Mouse (Mus musculus) MEL (cell line): ENCODE measurements around the gene Shisa2. TPM values are rescaled to one million over a fixed set of nuclear protein-coding genes. Genes with fewer than 3 reads are reported as not detected.

ENCODE experiments used
- DNase-seq: peaks from one replicate; pipeline ENCODE4 v3.0.0; 2011; ENCODE audit warnings: low read depth, low spot score
- H3K27ac ChIP-seq: 2 replicates; pipeline ENCODE4 v1.5.1; 2012; ENCODE audit warnings: low read depth, mild to moderate bottlenecking, control low read depth, low read length, moderate library complexity; ENCODE audit not compliant: control insufficient read depth
- H3K27me3 ChIP-seq, 2 experiments: fragments of 150-350 bp in 1 of 2; sonication (generic) in 1 of 2; 2 replicates each; pipeline ENCODE4 v1.6.1; 2012; ENCODE audit warnings: low read length in 2 of 2, mild to moderate bottlenecking in 2 of 2, improper control_type of control experiment in 1 of 2, moderate library complexity in 1 of 2; ENCODE audit not compliant: insufficient read depth in 2 of 2, control insufficient read depth in 1 of 2
- H3K36me3 ChIP-seq, 2 experiments: 2 replicates each; pipeline ENCODE4 v1.6.1; 2012 to 2014; ENCODE audit warnings: low read length in 2 of 2, improper control_type of control experiment in 1 of 2, inconsistent platforms in 1 of 2, mild to moderate bottlenecking in 1 of 2; ENCODE audit not compliant: insufficient read depth in 2 of 2, control insufficient read depth in 1 of 2
- H3K4me1 ChIP-seq, 2 experiments: fragments of 150-350 bp in 1 of 2; sonication (generic) in 1 of 2; 2 replicates each; pipeline ENCODE4 v1.6.1; 2012; ENCODE audit warnings: low read length in 2 of 2, improper control_type of control experiment in 1 of 2, mild to moderate bottlenecking in 1 of 2; ENCODE audit not compliant: insufficient read depth in 2 of 2, control insufficient read depth in 1 of 2
- H3K4me3 ChIP-seq, 2 experiments: fragments of 150-350 bp in 1 of 2; sonication (generic) in 1 of 2; 2 replicates each; pipeline ENCODE4 v1.5.1; 2012; ENCODE audit warnings: low read depth in 2 of 2, low read length in 2 of 2, mild to moderate bottlenecking in 2 of 2, moderate library complexity in 2 of 2, control low read depth in 1 of 2, improper control_type of control experiment in 1 of 2; ENCODE audit not compliant: control insufficient read depth in 1 of 2, insufficient read depth in 1 of 2
- H3K79me2 ChIP-seq: 2 replicates; pipeline ENCODE4 v1.6.1; 2012; ENCODE audit warnings: mild to moderate bottlenecking, low read length, moderate library complexity; ENCODE audit not compliant: control insufficient read depth, poor library complexity, insufficient read depth
- H3K9ac ChIP-seq: 2 replicates; pipeline ENCODE4 v1.6.1; 2012; ENCODE audit warnings: low read depth, mild to moderate bottlenecking, control low read depth, low read length, moderate library complexity; ENCODE audit not compliant: control insufficient read depth, poor library complexity, severe bottlenecking
- H3K9me3 ChIP-seq: fragments of 150-350 bp; sonication (generic); replicated peaks from 2 replicates; pipeline ENCODE4 v1.6.1; 2012; ENCODE audit warnings: mild to moderate bottlenecking, low read length, improper control_type of control experiment, moderate library complexity; ENCODE audit not compliant: insufficient read depth
- BHLHE40 ChIP-seq: IDR thresholded peaks from 2 replicates; pipeline ENCODE4 v1.6.1; 2012; ENCODE audit warnings: low read depth, mild to moderate bottlenecking, inconsistent platforms, low read length, improper control_type of control experiment, borderline replicate concordance
- CHD1 ChIP-seq: IDR thresholded peaks from 2 replicates; pipeline ENCODE4 v1.6.1; 2012; ENCODE audit warnings: low read depth, mild to moderate bottlenecking, inconsistent platforms, low read length, improper control_type of control experiment
- CHD2 ChIP-seq: IDR thresholded peaks from 2 replicates; pipeline ENCODE4 v1.6.1; 2011; ENCODE audit warnings: low read length, improper control_type of control experiment
- CTCF ChIP-seq, 3 experiments: IDR thresholded peaks in 2 of 3; conservative IDR thresholded peaks in 1 of 3; 2 replicates each; pipeline ENCODE4 v1.5.1; 2011 to 2012; ENCODE audit warnings: low read length in 3 of 3, low read depth in 2 of 3, mild to moderate bottlenecking in 2 of 3, improper control_type of control experiment in 1 of 3, inconsistent platforms in 1 of 3, mixed read lengths in 1 of 3, moderate library complexity in 1 of 3; ENCODE audit not compliant: control insufficient read depth in 1 of 3, insufficient read depth in 1 of 3, poor library complexity in 1 of 3, severe bottlenecking in 1 of 3
- E2F4 ChIP-seq: IDR thresholded peaks from 2 replicates; pipeline ENCODE4 v1.6.1; 2011; ENCODE audit warnings: low read depth, low read length, improper control_type of control experiment, borderline replicate concordance
- ELF1 ChIP-seq: IDR thresholded peaks from 2 replicates; pipeline ENCODE4 v1.6.1; 2014; ENCODE audit warnings: low read depth, mild to moderate bottlenecking, inconsistent platforms, low read length, improper control_type of control experiment, moderate library complexity
- ETS1 ChIP-seq: IDR thresholded peaks from 2 replicates; pipeline ENCODE4 v1.6.1; 2012; ENCODE audit warnings: low read depth, mild to moderate bottlenecking, inconsistent platforms, low read length, improper control_type of control experiment, moderate library complexity
- GABPA ChIP-seq: IDR thresholded peaks from 2 replicates; pipeline ENCODE4 v1.6.1; 2012; ENCODE audit warnings: low read depth, mild to moderate bottlenecking, inconsistent platforms, low read length, improper control_type of control experiment, moderate library complexity
- GATA1 ChIP-seq: IDR thresholded peaks from 2 replicates; pipeline ENCODE4 v1.6.1; 2011; ENCODE audit warnings: low read depth, low read length, improper control_type of control experiment
- HCFC1 ChIP-seq: IDR thresholded peaks from 2 replicates; pipeline ENCODE4 v1.6.1; 2012; ENCODE audit warnings: low read depth, mild to moderate bottlenecking, inconsistent platforms, low read length, improper control_type of control experiment, moderate library complexity
- KAT2A ChIP-seq: conservative IDR thresholded peaks from 2 replicates; pipeline ENCODE4 v1.6.1; 2012; ENCODE audit warnings: low read depth, low read length, improper control_type of control experiment, inconsistent platforms
- MAFK ChIP-seq: IDR thresholded peaks from 2 replicates; pipeline ENCODE4 v1.6.1; 2011; ENCODE audit warnings: low read depth, mild to moderate bottlenecking, low read length, improper control_type of control experiment, borderline replicate concordance
- MAZ ChIP-seq: IDR thresholded peaks from 2 replicates; pipeline ENCODE4 v1.6.1; 2012; ENCODE audit warnings: low read depth, mild to moderate bottlenecking, inconsistent platforms, low read length, improper control_type of control experiment
- MXI1 ChIP-seq: IDR thresholded peaks from 2 replicates; pipeline ENCODE4 v1.6.1; 2011; ENCODE audit warnings: mild to moderate bottlenecking, low read depth, low read length, improper control_type of control experiment
- MYC ChIP-seq: IDR thresholded peaks from 2 replicates; pipeline ENCODE4 v1.6.1; 2011; ENCODE audit warnings: low read depth, mild to moderate bottlenecking, low read length, improper control_type of control experiment, moderate library complexity
- NELFE ChIP-seq: IDR thresholded peaks from 2 replicates; pipeline ENCODE4 v1.6.1; 2011; ENCODE audit warnings: low read depth, low read length, improper control_type of control experiment
- POLR2AphosphoS2 ChIP-seq: IDR thresholded peaks from 2 replicates; pipeline ENCODE4 v1.6.1; 2011; ENCODE audit warnings: low read length, improper control_type of control experiment
- RAD21 ChIP-seq: IDR thresholded peaks from 2 replicates; pipeline ENCODE4 v1.6.1; 2011; ENCODE audit warnings: mild to moderate bottlenecking, low read depth, low read length, improper control_type of control experiment
- SIN3A ChIP-seq: IDR thresholded peaks from 2 replicates; pipeline ENCODE4 v1.6.1; 2012; ENCODE audit warnings: low read length, improper control_type of control experiment, inconsistent platforms
- SMC3 ChIP-seq: IDR thresholded peaks from 2 replicates; pipeline ENCODE4 v1.6.1; 2011; ENCODE audit warnings: low read depth, low read length, improper control_type of control experiment
- TAL1 ChIP-seq: IDR thresholded peaks from 2 replicates; pipeline ENCODE4 v1.6.1; 2012; ENCODE audit warnings: mild to moderate bottlenecking, inconsistent platforms, low read length, moderate library complexity, mixed read lengths
- TBP ChIP-seq: IDR thresholded peaks from 2 replicates; pipeline ENCODE4 v1.8.0; 2011; ENCODE audit warnings: low read depth, low read length, improper control_type of control experiment
- TCF12 ChIP-seq: IDR thresholded peaks from 2 replicates; pipeline ENCODE4 v1.6.1; 2014; ENCODE audit warnings: low read depth, mild to moderate bottlenecking, inconsistent platforms, low read length, improper control_type of control experiment, moderate library complexity
- UBTF ChIP-seq: IDR thresholded peaks from 2 replicates; pipeline ENCODE4 v1.6.1; 2012; ENCODE audit warnings: low read depth, mild to moderate bottlenecking, inconsistent platforms, low read length, improper control_type of control experiment, moderate library complexity, borderline replicate concordance; ENCODE audit not compliant: insufficient read depth
- USF1 ChIP-seq: IDR thresholded peaks from 2 replicates; pipeline ENCODE4 v1.6.1; 2014; ENCODE audit warnings: low read depth, mild to moderate bottlenecking, inconsistent platforms, low read length, improper control_type of control experiment, moderate library complexity
- USF2 ChIP-seq, 2 experiments: IDR thresholded peaks; 2 replicates each; pipeline ENCODE4 v1.6.1; 2011 to 2012; ENCODE audit warnings: improper control_type of control experiment in 2 of 2, low read length in 2 of 2, borderline replicate concordance in 1 of 2, inconsistent platforms in 1 of 2, low read depth in 1 of 2, mild to moderate bottlenecking in 1 of 2; ENCODE audit not compliant: insufficient read depth in 1 of 2
- ZC3H11A ChIP-seq: IDR thresholded peaks from 2 replicates; pipeline ENCODE4 v1.6.1; 2012; ENCODE audit warnings: low read depth, mild to moderate bottlenecking, inconsistent platforms, low read length, improper control_type of control experiment
- ZMIZ1 ChIP-seq: IDR thresholded peaks from 2 replicates; pipeline ENCODE4 v1.6.1; 2012; ENCODE audit warnings: low read depth, mild to moderate bottlenecking, inconsistent platforms, low read length, improper control_type of control experiment, moderate library complexity
- polyA plus RNA-seq, 2 experiments: library from polyadenylated mRNA; stranded (reverse) in 1 of 2; unstranded in 1 of 2; fragments of >175 nt in 1 of 2; fragments of >200 nt in 1 of 2; gene quantifications; 2 replicates each; pipeline versions ENCODE4 v1.2.1 to v1.2.4; 2012; ENCODE audit warnings: low replicate concordance in 2 of 2, low read depth in 1 of 2; ENCODE audit not compliant: insufficient read length in 2 of 2, insufficient read depth in 1 of 2, missing spikeins in 1 of 2
- total RNA-seq: library from RNA; depleted of rRNA; stranded (reverse); fragments of 300-350 nt; gene quantifications from 2 replicates; pipeline ENCODE4 v1.2.3, GENCODE M21; 2012

The Shisa2 gene
- total and polyA plus RNA-seq, 3 experiments, result not detected

GRCm38 (mm10) chr14:59605671-59606353, 19.3 kb upstream of the Shisa2 start:
- DNase-seq, result peak; percentile 82
- Histone ChIP-seq H3K9me3 (no peaks in the 10 kb centered on the region), H3K4me1 (no peaks in the 10 kb centered on the region), H3K4me3 (no peak overlapping the region), H3K36me3 (no peaks in the 10 kb centered on the region), H3K27me3 (peaks cover 0 to 3% of the 10 kb centered on the region in 2 experiments; a peak in 2 of 4 replicates), H3K27ac (no peak overlapping the region), H3K9ac (no peak overlapping the region), H3K79me2 (no peaks in the 10 kb centered on the region)
- TF ChIP-seq GATA1 (no peak), SIN3A (0 out of 2 replicates have a peak, but pooled peaks have one; percentile 26), CTCF (IDR thresholded peaks at IDR 0.05 in 2 of 3, conservative IDR thresholded peaks at IDR 0.05 in 1 of 3; ENCODE audit: control insufficient read depth in 1 of 3, insufficient read depth in 1 of 3, low read depth in 2 of 3, low read length in 3 of 3, poor library complexity in 1 of 3, severe bottlenecking in 1 of 3) (peak; percentile 65 to 84 (median 65)), USF2 (IDR thresholded peaks at IDR 0.05; ENCODE audit: borderline replicate concordance in 1 of 2, insufficient read depth in 1 of 2, low read depth in 1 of 2, low read length in 2 of 2) (no peak), TCF12 (no peak), RAD21 (peak; percentile 86), KAT2A (no peak), BHLHE40 (0 out of 2 replicates have a peak, but pooled peaks have one; percentile 49), ELF1 (no peak), HCFC1 (no peak), ETS1 (no peak), CHD2 (no peak), MAZ (no peak), NELFE (no peak), GABPA (no peak), CHD1 (no peak), POLR2AphosphoS2 (no peak), E2F4 (no peak), USF1 (no peak), TBP (no peak), ZMIZ1 (no peak), MXI1 (no peak), MYC (0 out of 2 replicates have a peak, but pooled peaks have one; percentile 29), MAFK (no peak), ZC3H11A (peak; percentile 79), SMC3 (peak; percentile 88), TAL1 (no peak), UBTF (no peak)
